Mouse (Mus musculus): ENCODE results near the gene Spsb2.
A peak's percentile ranks its signal among the peaks of the same experiment; 100 is the strongest.
"Not testable (repeated sequence)": the region's sequence is repeated elsewhere in the genome, so short reads cannot be mapped to it uniquely, and the experiment has no call there.

Spsb2 gene

DNA sequence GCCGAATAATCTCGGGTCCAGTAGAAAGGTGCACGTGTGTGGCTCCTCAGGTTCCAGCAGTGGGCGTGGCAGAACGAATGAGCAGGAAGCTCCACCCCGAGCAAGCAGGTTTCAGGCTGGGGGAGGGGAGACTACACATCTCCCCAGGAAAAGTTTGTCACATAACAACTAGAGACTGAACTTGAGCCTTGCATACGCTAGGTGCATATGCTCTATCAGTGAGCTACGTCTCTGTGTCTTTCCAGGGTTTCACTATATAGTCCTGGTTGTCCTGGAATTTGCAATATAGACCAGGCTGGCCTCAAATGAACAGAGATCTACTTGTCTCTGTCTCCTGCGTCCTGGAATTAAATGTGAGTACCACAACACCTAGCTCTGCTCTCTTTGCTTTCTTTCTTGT lies 6.1 kb upstream of the Spsb2 start:
- not testable (repeated sequence) for DNase-seq (ENCODE audit: low read depth in 2 of 2, low spot score in 2 of 2)

DNA sequence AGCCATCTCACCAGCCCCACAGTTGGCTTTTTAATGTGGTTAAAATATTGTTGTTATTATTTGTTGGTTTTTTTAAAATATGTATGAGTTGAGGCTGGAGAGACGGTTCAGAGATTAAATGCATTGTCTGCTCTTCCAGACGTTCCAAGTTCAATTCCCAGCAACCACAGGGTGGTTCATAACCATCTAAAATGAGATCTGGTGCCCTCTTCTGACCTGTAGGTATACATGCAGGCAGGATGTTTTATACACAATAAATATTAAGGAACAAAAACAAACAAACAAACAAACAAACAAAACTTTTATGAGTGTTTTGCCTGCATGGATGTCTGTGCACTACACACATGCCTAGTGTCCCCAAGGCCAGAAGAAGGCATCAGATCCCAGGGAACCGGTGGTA lies 5.4 kb upstream of the Spsb2 start:
- DNase-seq (ENCODE audit: low read depth in 2 of 2, low spot score in 2 of 2), result no peak

DNA sequence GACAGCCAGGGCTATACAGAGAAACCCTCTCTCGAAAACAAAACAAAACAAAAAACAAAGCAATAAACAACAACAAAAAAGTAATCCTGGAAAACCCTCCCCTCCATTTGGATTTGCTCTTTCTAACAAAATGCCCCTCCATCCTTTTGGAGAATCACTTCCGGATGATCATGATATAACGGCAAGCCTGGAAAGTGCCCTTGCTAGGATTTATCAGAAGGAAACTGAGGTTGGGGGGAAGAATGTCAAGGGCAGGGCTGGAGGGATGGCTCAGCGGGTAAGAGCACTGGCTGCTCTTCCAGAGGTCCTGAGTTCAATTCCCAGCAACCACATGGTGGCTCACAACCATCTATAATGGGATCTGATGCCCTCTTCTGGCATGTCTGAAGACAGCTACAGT lies 4.8 kb upstream of the Spsb2 start:
- not testable (repeated sequence) for DNase-seq (ENCODE audit: low read depth in 2 of 2, low spot score in 2 of 2)

DNA sequence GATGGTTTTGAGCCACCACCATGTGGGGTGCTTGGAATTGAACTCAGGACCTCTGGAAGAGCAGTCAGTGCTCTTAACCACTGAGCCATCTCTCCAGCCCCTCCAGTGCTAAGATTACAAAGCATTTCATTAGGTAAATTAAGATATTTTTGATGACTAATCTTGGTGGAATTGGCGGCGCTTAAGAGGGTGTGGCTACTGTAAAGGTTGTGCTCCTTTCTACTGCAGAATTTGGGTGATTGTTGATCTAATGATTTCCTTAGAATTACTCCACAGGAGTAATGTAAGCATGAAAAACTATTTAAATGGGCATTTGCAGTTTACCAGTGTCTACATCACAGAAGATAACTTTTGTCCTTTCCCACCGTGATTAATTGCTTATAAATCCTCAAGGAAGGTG lies 4.1 kb upstream of the Spsb2 start:
- no peak for DNase-seq (ENCODE audit: low read depth in 2 of 2, low spot score in 2 of 2)

DNA sequence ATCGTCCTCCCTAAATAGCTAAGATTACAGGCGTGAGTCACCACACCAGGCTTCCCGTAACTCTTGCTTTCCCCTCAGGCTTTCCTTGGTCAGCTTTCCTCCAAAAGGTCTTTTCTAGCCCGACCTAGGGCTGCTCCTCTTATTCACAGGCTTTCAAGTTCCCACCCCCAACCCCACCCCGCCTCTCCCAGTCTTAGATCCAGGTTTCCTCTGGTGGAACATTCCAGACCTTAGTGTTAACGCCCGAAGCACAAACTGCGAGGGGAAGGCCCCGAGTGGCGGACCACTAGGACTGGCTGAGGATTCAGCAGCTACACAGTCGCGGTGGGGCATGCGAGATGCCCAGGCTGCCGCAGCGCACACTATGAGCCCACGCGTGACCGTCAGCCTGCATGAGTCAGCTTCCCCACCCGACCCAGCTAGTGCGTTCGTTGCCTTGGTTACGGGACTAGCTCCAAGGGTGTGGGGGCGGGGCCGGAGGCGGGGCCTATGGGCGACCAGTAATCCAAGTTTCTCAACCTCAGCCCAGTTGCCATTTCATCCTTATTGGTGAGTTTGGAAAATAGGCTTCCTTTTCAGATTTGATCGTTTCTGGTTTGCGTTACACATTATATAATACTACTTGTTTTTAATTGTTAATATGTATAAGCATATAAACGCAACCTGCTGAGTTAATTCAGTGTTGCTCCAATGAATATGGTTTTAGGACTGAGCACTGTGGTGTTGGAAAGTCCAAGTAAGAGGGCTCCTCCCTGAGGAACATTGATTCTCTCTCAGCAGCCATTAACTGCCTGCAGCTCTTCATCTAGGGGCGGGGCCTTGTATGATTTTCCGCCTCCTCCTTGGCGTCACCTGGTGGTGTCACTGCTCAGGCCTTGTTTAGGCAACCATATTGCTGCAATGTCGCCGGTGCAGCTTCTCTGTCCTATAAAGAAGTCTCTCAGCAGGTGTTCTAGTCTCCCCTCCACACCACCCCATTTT lies 2.8 kb upstream of the Spsb2 start:
- peak; percentile 48 to 60 for DNase-seq (ENCODE audit: low read depth in 2 of 2, low spot score in 2 of 2)

DNA sequence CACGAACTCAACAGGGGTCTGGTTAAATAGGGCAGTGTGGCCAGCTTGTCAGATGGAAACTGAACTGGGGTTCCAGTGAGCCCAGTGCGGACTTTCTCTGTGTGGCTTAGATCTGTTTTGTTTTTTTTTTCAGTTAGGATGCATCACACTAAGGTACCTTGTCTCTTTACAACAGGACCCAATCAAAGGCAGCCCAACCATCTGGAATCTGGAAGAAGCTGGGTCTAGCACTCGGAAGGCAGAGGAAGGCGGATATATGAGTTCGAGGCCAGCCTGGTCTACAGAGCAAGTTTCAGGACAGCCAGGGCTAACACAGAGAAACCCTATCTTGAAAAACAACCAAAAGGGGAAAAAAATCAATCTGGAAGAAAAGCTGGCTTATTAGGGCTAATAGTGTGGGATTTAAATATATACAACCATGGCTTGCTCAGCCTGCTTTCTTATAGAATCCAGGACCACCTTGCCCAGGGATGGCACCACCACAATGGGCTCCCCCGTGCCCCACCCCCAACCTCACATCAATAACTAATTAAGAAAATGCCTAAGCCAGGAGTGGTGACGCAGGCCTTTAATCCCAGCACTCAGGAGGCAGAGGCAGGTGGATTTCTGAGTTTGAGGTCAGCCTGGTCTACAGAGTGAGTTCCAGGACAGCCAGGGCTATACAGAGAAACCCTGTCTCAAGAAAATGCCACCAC lies 1.9 kb upstream of the Spsb2 start:
- DNase-seq (ENCODE audit: low read depth in 2 of 2, low spot score in 2 of 2), result no peak

DNA sequence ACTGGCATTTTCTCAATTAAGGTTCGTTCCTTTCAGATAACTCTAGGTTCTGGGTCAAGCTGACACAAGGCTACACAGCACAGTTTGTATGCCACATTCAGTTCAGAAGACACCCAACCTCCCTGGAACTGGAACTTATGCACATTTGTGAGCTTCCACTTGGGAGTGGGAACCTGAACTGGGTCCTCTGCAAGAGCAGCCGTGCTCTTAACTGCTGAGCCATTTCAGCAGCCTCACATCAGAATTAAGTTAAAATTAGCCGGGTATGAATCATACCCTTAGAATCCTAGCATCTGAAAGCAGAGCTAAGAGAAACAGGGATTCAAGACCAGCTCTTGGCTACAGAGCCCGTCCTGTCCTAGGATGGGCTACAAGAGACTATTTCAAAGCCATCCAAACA lies 1.1 kb upstream of the Spsb2 start:
- DNase-seq (ENCODE audit: low read depth in 2 of 2, low spot score in 2 of 2), result no peak

DNA sequence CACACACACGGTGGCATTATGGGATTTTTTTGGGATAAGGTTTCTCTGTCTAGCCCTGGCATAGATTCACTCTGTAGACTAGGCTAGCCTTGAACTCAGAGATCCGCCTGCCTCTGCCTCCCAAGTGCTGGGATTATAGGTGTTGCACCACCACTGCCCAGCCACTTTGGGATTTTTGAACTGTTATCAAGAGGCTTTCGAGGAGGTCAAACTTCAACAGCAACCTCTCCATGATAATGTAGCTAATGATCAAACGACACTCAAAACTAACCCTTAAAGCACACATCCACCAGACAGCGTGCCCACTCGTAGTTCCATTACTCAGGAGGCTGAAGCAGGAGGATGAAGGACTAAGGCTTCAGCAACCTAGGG lies 489 bp upstream of the Spsb2 start:
- no peak for DNase-seq (ENCODE audit: low read depth in 2 of 2, low spot score in 2 of 2)

DNA sequence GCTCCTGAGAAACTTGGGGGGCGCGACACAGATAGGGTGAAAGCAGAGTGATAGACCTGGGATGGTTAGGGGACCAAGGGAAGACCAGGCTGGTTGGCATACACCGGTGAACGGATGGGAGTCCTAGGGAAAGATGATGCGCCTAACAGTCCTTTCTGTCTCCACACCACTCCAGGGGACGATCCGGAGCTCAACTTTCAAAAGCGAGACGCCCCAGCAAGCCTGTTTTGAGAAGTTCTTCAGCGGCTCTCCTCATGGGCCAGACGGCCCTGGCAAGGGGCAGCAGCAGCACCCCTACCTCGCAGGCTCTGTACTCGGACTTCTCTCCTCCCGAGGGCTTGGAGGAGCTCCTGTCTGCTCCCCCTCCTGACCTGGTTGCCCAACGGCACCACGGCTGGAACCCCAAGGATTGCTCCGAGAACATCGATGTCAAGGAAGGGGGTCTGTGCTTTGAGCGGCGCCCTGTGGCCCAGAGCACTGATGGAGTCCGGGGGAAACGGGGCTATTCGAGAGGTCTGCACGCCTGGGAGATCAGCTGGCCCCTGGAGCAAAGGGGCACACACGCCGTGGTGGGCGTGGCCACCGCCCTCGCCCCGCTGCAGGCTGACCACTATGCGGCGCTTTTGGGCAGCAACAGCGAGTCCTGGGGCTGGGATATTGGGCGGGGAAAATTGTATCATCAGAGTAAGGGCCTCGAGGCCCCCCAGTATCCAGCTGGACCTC lies 752 bp downstream of the Spsb2 start:
- no peak for DNase-seq (ENCODE audit: low read depth in 2 of 2, low spot score in 2 of 2)

DNA sequence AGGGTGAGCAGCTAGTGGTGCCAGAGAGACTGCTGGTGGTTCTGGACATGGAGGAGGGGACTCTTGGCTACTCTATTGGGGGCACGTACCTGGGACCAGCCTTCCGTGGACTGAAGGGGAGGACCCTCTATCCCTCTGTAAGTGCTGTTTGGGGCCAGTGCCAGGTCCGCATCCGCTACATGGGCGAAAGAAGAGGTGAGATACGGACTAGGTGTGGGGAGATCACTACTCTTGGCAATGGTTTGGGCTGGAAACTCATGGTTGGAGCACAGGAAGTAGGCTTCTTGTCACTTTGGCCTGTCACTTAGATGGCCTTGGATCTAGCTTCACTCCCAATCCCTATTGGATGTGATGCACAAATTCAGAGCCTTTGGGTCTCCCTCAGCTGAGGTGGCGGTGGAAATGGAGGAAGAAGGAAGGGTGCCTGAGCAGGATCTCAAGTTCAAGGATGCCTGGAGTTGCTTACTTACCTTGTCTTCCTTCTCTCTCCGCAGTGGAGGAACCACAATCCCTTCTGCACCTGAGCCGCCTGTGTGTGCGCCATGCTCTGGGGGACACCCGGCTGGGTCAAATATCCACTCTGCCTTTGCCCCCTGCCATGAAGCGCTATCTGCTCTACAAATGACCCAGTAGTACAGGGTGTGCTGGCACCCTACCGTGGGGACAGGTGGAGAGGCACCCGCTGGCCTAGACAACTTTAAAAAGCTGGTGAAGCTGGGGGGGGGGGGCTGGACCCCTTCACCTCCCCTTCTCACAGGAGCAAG lies 1.5 kb downstream of the Spsb2 start:
- no peak for DNase-seq (ENCODE audit: low read depth in 2 of 2, low spot score in 2 of 2)

DNA sequence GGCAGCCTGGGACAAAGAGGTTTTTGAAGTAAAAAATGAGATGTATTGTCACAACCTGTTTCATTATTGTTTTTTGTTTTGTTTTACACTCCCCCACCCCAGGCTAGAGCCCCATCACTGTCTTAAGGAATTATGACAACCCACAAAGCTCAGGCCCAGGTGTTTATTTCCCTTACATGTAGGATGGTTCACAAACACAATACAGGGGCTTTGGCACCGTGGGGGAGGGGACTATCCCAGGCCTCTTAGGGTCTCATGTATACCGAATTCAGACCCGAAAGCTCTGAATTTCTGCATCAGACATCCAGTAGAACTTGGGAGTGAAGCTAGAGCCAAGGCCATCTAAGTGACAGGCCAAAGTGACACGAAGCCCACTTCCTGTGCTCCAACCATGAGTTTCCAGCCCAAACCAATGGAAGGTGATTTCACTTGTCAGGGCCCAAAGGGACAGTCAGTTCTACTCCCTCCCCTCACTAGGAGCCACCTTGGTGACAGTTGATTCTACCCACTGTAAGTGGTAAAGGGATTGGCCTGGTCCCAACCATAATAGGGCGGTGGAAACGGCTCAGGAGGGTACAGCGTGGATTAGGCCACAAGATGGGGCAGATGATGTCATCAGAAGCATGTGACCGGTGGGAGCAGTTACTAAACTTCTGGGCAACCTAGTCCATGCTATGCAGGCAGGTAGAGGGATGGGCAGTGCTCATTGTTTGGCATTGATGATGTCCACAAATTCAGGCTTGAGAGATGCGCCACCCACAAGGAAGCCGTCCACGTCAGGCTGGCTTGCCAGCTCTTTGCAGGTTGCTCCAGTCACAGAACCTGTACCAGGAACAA lies 2.3 kb downstream of the Spsb2 start:
- DNase-seq (ENCODE audit: low read depth in 2 of 2, low spot score in 2 of 2), result not testable (repeated sequence)

DNA sequence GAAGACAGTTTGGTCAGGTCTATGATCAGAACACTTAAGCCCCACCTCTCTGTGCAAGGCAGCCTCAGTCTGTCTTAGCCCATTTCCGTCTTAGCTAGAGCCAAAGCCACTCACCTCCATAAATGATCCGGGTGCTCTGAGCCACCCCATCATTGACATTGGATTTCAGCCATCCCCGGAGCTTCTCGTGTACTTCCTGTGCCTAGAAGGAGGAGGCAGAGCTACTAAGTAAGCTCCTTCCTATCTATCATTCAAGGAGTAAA lies 2.9 kb downstream of the Spsb2 start:
- DNase-seq (ENCODE audit: low read depth in 2 of 2, low spot score in 2 of 2), result no peak

DNA sequence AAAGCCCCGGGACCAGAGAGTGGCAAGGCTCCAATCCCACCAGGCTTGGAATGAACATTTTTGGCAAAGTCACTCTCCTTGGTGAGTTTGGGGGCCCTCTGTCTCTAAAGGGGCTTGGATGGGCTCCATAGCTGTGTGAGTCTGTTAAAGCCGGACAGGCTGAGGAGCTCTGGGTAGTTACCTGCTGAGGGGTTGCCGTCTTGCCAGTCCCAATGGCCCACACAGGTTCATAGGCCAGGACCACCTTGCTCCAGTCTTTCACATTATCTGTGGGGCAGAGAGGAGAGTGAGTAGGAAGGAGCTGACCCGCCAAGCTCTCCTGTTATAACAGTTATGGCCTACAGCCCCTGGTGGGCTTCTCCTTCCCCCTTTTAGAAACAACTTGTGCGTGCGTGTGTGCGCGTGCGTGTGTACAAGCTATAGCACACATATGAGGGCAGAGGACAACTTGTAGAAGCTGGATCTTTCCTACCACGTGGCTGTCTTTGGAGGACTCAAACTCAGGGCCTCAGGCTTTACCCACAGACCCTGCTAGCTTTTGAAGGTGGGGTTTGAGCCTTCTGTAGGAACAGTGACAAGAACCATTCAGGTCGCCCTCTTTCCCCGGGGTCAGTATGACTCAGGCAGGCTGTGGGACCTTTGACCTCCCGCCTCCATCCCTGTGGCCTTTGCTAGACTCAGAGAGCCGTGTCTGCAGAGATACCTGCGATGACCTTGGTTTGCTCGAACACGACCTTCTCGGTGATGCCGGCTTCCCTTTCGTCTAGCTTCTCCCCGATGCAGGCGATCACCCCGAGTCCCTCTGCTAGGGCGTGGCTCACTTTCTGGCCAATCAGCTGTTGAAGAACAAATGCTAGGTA lies 3.5 kb downstream of the Spsb2 start:
- DNase-seq (ENCODE audit: low read depth in 2 of 2, low spot score in 2 of 2), result no peak

DNA sequence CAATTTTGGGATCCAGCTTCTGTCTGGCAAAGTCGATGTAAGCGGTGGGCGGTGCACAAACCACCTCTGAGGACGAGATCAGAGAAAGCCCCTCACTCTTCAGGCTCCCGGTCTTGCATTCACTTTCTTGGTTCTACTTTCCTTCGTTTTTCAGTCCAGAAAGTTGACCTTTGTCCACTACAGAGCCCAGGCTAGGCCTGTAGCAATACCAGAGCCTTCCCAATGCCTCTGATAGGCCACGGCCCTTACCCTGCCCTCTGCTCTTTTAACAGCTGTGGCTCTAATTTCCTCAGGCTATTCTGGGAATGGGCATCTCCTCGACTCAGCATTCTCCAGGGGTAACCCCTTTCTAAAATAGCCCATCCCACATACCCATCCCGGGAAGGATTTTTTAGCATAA lies 4.4 kb downstream of the Spsb2 start:
- DNase-seq (ENCODE audit: low read depth in 2 of 2, low spot score in 2 of 2), result no peak

DNA sequence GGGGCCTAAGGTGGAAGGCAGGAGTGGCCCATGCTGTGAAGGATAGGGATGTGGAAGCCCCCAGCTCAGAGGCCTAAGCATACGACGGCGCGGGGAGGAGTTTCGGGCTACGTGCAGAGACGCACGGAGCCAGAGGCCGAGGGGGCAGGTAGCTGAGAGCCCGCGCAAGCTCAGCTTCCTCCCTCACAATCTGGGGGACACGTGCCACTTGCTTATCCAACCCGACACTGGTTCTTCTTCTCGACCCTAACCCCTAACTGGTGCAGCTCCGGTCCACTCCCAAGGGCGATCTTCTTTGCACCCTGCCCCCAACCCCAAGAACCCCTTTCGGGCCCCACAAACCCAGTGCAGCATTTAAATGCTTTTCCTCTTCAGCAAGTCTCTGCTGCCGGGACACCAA lies 5.0 kb downstream of the Spsb2 start:
- peak in 1 of 2 experiments; percentile 41 for DNase-seq (ENCODE audit: low read depth in 2 of 2, low spot score in 2 of 2)

DNA sequence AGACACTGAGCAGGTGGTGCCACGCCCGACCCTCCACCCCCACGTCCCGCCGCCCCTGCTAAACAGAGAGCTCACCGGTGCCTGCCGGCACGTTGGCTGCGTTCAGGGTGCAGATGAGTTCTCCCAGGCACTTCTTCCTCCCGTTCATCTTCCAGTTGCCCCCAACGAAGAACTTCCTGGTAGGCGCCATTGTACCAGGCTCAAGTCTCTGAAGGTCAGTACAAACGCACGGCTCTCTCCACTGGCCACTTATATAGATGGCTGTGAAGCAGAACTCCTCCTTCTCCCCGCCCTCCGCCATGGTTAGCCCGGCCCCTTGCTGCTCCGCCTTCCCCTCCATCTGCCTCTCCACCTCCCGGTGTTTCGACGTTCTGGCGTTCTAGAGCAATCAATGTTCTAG lies 5.5 kb downstream of the Spsb2 start, which contains the start of gene Tpi1:
TSS of gene Tpi1 (minus strand) at position 364 of the 400 bp plus-strand sequence.
- DNase-seq (ENCODE audit: low read depth in 2 of 2, low spot score in 2 of 2), result peak; percentile 54 to 67

DNA sequence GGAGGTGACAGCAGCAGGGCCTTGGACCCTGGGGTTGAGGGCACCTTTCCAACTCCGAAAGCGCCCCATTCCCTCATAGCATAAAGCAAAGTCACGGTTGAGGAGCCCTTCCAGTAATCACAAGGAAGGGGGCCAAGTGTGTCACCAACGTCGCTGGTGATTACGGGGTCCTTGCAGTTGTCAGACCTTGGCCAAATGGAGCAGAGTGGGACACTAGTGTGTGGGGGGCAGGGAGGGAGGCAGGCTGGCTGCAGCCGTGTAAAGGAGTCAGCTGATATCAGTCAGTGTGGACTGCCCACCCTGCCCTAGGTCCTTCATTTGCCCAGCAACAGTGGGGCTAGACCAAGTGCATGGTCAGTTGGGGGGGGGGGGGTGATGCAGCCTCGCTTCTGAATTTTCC lies 6.0 kb downstream of the Spsb2 start:
- DNase-seq (ENCODE audit: low read depth in 2 of 2, low spot score in 2 of 2), result no peak

DNA sequence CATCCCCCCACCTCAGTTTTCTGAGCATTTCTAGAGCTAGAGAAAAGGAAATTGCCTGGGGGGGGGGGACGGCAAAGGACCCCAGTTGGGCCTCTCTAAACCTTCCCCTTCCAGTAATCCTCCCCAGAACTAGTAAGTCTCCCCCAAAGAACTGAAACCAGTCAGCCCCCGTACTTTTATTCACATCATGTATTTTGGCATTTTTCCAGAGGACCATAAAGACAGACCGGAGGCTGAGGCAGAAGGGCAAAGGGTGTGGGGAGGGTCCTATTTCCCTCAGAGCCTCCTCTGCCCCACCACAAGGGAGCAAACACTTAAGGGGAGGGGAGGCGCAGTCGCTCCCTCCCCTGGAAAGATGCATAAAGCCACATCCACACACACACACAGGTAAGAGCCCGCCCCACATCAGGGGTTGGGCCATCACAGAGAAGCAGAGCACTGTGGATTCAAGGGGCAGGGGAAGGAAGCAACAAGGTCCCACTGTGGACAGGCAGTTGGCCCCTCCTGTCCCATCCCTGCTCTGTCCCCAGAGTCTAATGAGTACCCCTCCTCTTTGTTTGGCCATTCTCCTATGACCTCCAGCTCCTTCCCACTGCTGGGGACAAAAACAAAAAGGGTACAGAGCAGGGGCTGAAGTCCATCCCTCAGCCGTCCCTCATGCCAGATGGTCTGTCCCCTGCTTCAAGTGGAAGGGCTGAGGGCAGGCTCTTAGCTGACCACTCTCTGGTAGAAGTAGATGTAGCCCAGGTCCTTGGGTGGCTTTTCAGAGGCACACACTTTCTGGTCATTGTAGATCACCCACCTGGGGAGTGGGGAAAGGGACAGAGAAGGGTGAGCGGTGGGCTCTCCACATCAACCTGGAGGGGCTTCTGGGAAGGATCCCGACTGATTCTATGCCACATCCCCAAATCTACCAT lies 6.7 kb downstream of the Spsb2 start:
- no peak for DNase-seq (ENCODE audit: low read depth in 2 of 2, low spot score in 2 of 2)

Measured in CD8-positive naive resting alpha-beta T cell, adult 2 months (primary cell).